Mouse (Mus musculus) MEL (cell line): ENCODE measurements around the gene Smad1.

Source experiments
- BHLHE40 ChIP-seq: IDR thresholded peaks from 2 replicates; pipeline ENCODE4 v1.6.1; 2012; ENCODE audit warnings: low read depth, mild to moderate bottlenecking, inconsistent platforms, low read length, improper control_type of control experiment, borderline replicate concordance
- CTCF ChIP-seq, 3 experiments: IDR thresholded peaks in 2 of 3; conservative IDR thresholded peaks in 1 of 3; 2 replicates each; pipeline ENCODE4 v1.5.1; 2011 to 2012; ENCODE audit warnings: low read length in 3 of 3, low read depth in 2 of 3, mild to moderate bottlenecking in 2 of 3, improper control_type of control experiment in 1 of 3, inconsistent platforms in 1 of 3, mixed read lengths in 1 of 3, moderate library complexity in 1 of 3; ENCODE audit not compliant: control insufficient read depth in 1 of 3, insufficient read depth in 1 of 3, poor library complexity in 1 of 3, severe bottlenecking in 1 of 3
- E2F4 ChIP-seq: IDR thresholded peaks from 2 replicates; pipeline ENCODE4 v1.6.1; 2011; ENCODE audit warnings: low read depth, low read length, improper control_type of control experiment, borderline replicate concordance
- EP300 ChIP-seq, 2 experiments: IDR thresholded peaks; 2 replicates each; pipeline ENCODE4 v1.6.1; 2011; ENCODE audit warnings: improper control_type of control experiment in 2 of 2, low read length in 2 of 2, low read depth in 1 of 2, mild to moderate bottlenecking in 1 of 2
- JUND ChIP-seq: IDR thresholded peaks from 2 replicates; pipeline ENCODE4 v1.6.1; 2011; ENCODE audit warnings: low read depth, mild to moderate bottlenecking, improper control_type of control experiment, low read length
- MAZ ChIP-seq: IDR thresholded peaks from 2 replicates; pipeline ENCODE4 v1.6.1; 2012; ENCODE audit warnings: low read depth, mild to moderate bottlenecking, inconsistent platforms, low read length, improper control_type of control experiment
- NELFE ChIP-seq: IDR thresholded peaks from 2 replicates; pipeline ENCODE4 v1.6.1; 2011; ENCODE audit warnings: low read depth, low read length, improper control_type of control experiment
- POLR2A ChIP-seq, 2 experiments: IDR thresholded peaks; 2 replicates each; pipeline ENCODE4 v1.6.1; 2011 to 2012; ENCODE audit warnings: low read length in 2 of 2, mild to moderate bottlenecking in 2 of 2, control low read depth in 1 of 2, improper control_type of control experiment in 1 of 2, low read depth in 1 of 2, moderate library complexity in 1 of 2; ENCODE audit not compliant: control insufficient read depth in 1 of 2, insufficient read depth in 1 of 2, poor library complexity in 1 of 2
- POLR2AphosphoS2 ChIP-seq: IDR thresholded peaks from 2 replicates; pipeline ENCODE4 v1.6.1; 2011; ENCODE audit warnings: low read length, improper control_type of control experiment
- TCF12 ChIP-seq: IDR thresholded peaks from 2 replicates; pipeline ENCODE4 v1.6.1; 2014; ENCODE audit warnings: low read depth, mild to moderate bottlenecking, inconsistent platforms, low read length, improper control_type of control experiment, moderate library complexity
- UBTF ChIP-seq: IDR thresholded peaks from 2 replicates; pipeline ENCODE4 v1.6.1; 2012; ENCODE audit warnings: low read depth, mild to moderate bottlenecking, inconsistent platforms, low read length, improper control_type of control experiment, moderate library complexity, borderline replicate concordance; ENCODE audit not compliant: insufficient read depth

DNA sequence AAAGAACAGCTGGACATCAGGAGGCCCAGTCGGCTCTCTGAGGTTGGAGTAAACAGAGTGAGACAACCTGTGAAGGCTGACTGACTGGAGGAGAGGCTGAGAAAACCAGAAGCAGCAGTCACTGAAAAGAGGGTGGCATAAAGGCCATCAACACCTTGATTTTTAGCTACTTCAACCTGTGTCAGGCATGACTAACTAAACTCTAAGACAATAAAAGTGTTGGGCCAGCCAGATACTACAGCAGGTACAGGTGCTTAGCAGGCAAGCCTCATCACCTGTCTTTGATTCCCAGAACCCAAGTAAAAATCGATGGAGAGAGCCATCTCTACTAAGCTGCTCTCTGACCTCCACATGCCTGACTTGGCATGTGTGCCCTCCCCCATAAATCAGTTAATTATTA is 110.6 kb downstream of the Smad1 start:
- TF ChIP-seq NELFE: no peak
- TF ChIP-seq CTCF (IDR thresholded peaks at IDR 0.05 in 2 of 3, conservative IDR thresholded peaks at IDR 0.05 in 1 of 3; ENCODE audit: control insufficient read depth in 1 of 3, insufficient read depth in 1 of 3, low read depth in 2 of 3, low read length in 3 of 3, poor library complexity in 1 of 3, severe bottlenecking in 1 of 3): no peak
- TF ChIP-seq POLR2AphosphoS2: no peak
- TF ChIP-seq EP300 (IDR thresholded peaks at IDR 0.05; ENCODE audit: low read depth in 1 of 2, low read length in 2 of 2): no peak
- no peak for TF ChIP-seq UBTF
- no peak for TF ChIP-seq TCF12
- no peak for TF ChIP-seq BHLHE40
- TF ChIP-seq MAZ: no peak
- TF ChIP-seq POLR2A (IDR thresholded peaks at IDR 0.05; ENCODE audit: control insufficient read depth in 1 of 2, insufficient read depth in 1 of 2, low read depth in 1 of 2, low read length in 2 of 2, poor library complexity in 1 of 2): no peak
- no peak for TF ChIP-seq JUND
- TF ChIP-seq E2F4: no peak
